Mouse (Mus musculus) CH12F3 (cell line): Measurements from ENCODE around the gene Il12b.
"Not testable (repeated sequence)": the region's sequence is repeated elsewhere in the genome, so short reads cannot be mapped to it uniquely, and the experiment has no call there.

ENCODE experiments used
- in situ Hi-C: fragments of 300-500 bp; cut with MboI; formaldehyde crosslinking; loops from 2 replicates; pipeline ENCODE4 v1.14.3; 2020; ENCODE audit warnings: low sequenced_read_pairs

Il12b gene

GRCm38 (mm10) chr11:44408626-44409025 is 8.8 kb downstream of the Il12b start:
- in situ Hi-C loops: no loop called here

DNA sequence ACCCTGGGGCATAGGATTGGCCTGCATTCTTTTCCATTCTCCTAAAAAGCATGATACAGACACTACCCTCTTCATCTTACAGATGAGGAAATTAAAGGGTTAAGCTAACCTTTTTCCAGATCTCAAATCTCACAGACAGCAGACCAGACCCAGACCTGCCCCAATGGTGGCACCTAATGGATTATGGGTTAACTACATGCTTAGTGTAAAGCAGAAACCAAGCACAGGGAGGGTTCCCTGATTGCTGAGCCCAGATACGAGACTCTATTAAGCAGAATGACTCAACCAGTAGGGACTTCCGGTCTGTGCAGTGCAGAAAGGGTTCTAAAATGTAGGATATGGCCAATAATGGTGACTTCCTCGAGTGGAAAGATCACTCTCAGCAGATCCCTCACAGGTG is 10.6 kb downstream of the Il12b start:
- in situ Hi-C loops: no loop called here

- in situ Hi-C loops: no loop called here
Measured at GRCm38 (mm10) chr11:44412276-44412675, 12.4 kb downstream of the Il12b start.

GRCm38 (mm10) chr11:44413371-44413770 is 13.5 kb downstream of the Il12b start:
- in situ Hi-C loops: no loop called here

DNA sequence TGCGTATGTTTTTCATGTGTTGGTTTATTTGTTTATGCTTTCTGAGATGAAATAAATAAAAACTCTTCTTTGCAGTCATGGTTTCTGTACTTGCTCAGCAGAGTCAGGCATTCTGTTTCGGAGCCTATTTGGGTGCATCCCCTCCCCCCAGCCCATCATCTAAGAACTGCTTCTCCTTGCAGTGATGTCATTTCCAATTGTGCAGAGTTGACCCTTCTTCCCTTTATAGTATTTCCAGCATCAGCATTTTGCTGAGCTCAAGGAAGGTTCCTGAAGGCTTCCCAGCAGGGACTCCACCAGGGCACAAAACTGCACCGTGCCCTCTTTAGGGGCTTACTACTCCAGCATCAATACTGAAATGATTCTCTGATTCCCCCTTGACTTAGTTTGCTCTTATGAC is 14.7 kb downstream of the Il12b start:
- in situ Hi-C loops: no loop called here

- in situ Hi-C loops: no loop called here
Measured at GRCm38 (mm10) chr11:44417403-44417802, 17.5 kb downstream of the Il12b start.

DNA sequence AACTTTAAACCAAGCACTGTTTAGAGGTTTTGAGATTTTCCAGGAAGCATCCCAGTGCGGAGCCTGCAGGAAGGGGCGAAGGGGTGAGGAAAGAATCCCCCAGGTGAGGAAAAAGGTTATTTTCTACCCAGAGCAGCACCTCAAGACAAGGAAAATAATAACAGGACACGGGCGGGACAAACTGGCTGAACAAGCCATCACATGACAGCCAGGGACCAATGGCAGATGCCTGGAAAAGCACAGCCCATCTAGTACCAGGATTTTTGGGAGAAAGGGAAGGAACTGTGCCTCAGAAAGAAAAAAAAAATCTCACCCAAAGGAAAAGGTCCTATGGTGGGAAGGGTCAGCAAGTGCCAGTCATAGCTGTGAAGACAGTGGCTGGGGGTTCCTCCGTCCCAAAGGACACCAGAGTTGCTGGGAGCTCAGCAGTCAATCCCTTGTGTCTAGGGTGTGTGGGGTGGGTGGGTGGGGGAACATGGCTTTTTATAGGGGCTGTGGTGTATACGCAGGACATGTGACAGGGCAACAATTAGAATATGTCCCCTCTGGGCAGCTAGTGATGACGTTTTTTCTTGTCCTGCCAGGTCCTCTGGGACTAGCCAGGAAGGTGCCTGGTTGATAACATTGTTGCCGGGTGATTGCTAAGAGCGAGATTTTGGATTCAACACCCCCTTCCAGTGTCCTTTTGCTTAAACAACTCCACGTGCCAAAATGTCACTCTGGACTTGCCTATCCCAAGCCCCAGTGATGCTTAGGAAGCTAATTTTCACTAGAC is 22.7 kb downstream of the Il12b start:
- in situ Hi-C loops: no loop called here

DNA sequence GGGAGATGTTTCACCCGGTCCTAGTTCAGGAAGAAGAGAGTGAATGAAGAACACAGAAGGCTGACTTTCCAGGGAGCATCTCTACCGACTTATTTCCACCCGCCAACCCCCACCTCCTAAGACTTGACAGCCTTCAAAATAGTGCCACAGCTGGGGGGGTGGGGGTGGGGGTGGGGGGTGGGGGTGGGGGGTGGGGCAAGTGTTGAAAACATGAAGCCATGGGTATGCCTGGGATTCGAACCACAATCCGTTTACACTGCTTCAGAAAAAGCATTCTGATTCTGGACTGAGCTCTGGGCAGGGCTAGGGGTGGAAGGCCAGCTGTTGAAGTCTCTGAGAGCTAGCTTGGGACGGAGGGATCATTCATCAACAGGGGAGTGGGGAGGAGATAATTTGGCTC is 23.4 kb downstream of the Il12b start:
- in situ Hi-C loops: no loop called here

DNA sequence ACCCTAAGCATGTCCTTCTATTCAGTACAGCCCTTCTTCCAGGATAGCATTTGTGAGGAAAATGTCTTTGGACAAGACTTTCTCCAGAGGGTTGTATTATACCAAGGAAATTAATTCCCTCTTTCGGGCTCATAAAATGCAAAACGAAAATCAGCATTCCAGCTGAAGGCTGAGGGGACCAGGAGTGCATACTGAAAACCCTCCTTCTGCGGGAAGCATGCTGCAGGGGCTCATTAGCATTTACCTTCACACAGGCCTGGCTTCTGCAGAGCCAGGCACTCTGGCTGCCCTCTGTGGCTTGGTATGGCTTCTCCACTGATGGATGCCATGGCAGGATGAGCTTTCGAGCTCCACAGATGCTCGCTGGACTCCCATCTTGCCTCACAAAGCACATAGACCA is 24.1 kb downstream of the Il12b start:
- in situ Hi-C loops: no loop called here

- in situ Hi-C loops: no loop called here
Measured at GRCm38 (mm10) chr11:44425006-44425405, 25.1 kb downstream of the Il12b start.

DNA sequence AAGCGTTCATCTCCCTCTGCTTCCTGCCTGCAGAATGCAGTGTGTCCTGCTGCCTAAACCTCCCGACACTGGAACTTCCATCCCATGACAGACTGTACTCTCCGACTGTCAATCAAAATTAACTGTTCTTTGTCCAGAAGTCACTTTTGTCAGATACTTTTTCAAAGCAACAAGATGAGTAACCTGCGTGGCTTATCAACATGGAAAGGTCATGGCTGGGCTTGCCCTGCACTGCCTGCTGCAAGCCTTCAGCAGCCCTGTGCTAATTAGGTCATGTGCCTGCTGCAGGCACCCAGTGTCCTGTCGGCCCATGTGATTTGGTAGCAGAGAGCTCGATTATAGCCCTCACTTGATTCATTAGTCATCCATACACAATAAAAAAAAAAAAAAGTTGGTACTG is 25.8 kb downstream of the Il12b start:
- in situ Hi-C loops: no loop called here

GRCm38 (mm10) chr11:44427951-44428350 is 28.1 kb downstream of the Il12b start:
- in situ Hi-C loops: no loop called here

- in situ Hi-C loops: no loop called here
Measured at GRCm38 (mm10) chr11:44430036-44430435, 30.2 kb downstream of the Il12b start.

DNA sequence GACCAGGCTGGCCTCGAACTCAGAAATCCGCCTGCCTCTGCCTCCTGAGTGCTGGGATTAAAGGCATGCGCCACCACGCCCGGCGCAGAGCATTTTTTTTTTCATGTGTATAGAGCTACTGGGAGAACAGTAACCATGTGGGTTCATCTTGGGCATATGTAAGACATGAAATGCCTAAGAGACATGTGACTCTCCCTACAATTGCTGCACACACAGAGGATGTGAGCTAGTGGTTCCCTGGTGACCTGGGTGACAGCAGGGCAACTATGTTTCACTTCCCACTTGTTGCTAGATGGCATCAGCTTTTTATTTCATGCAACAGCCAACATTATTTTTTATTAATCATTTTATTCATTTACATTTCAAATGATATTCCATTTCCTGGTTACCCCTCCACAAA is 37.9 kb downstream of the Il12b start:
- in situ Hi-C loops: no loop called here

GRCm38 (mm10) chr11:44451046-44451445 is 51.2 kb downstream of the Il12b start:
- in situ Hi-C loops: no loop called here

- in situ Hi-C loops: not testable (repeated sequence)
Measured at GRCm38 (mm10) chr11:44452016-44452415, 52.2 kb downstream of the Il12b start.

DNA sequence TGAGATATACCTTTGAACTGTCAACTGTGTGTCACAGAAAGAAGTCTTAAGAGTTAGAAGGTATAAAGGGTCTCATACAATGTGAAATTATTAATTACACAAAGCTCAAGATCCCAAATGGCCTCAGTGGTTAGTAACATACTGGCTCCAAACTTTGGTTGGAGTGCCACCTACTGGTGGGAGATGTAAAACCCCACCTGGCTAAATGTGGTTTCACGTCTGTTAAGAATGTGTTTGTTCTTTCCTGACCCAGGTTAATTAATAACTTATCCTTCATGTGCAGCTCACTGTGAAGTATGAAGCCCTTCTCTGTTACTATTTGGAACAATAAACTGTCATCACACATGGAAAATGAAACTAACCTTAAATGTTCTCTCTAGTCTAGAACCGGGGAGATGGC is 53.6 kb downstream of the Il12b start:
- in situ Hi-C loops: no loop called here

GRCm38 (mm10) chr11:44461493-44461892 is 61.6 kb downstream of the Il12b start:
- in situ Hi-C loops: no loop called here
